Mouse (Mus musculus) frontal cortex, adult (tissue): ENCODE measurements at regions not wholly inside any gene's neighbourhood (a gene's known extent, or its start where the extent isn't known, plus 50 kb on each side); places are given as distances from the start of the nearest gene placed in this dataset.

Experiments
- ATAC-seq: cut with Nextera tagmentation; 2 replicates; pipeline ENCODE4 v1.9.2; 2017; ENCODE audit warnings: mild to moderate bottlenecking, moderate library complexity, mixed read lengths; ENCODE audit not compliant: low TSS enrichment

DNA sequence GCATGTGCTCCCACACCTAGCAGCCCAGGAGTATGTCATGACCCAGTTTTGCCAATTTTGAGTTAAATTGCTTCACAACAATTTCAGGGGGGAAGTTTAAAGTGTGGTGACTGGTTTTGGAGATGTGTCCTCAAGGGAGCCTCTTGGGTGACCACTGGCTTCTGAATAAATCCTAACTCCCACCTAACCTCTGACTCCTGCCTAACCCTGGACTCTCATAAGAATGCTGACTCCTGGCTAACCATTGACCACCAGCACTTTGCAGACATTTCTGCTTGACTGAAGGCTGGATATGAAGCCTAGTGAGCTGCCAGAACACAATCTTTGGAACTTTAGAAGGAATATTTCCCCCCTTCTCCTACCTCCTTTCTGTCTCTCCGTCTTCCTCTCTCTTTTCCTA lies 133.3 kb upstream of the Tmpo start:
- no peak for ATAC-seq

DNA sequence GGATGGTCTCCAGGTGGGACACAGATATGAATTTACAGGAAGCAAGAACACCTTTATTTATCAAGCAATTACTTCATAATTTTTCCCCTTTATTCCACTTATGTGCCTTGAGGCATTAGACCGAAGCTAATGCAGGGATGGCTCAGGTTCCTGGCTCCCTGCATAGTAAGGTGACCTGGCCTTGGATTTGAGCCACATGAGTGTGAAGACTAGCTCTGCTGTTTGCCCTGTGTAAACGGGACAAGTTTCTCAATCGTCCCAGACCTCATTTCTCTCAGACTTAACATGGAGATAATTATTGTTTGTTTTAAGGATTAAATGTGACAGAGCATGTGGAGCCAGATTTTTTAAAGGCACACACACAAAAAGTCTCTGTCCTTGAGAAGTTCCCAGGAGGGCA lies 132.2 kb upstream of the Tmpo start:
- no peak for ATAC-seq

DNA sequence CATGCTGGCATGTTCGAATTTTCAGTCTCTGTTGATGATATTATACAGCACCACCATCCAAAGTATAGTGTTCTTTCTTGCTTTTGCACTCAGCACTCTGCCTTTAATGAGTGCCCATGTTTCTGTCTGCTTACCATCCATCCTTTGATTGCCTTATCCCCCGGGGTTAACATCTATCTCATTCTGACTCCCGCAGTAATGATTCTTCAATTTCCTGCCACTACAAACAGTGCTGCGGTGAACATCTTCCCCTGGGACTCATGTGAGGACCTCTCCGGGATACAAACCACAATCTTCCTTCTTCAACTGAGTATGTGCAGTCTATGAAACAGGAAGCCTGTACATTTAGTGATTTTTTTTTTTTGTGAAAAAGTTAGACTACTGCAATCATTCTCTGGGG lies 131.8 kb upstream of the Tmpo start:
- ATAC-seq, result no peak

DNA sequence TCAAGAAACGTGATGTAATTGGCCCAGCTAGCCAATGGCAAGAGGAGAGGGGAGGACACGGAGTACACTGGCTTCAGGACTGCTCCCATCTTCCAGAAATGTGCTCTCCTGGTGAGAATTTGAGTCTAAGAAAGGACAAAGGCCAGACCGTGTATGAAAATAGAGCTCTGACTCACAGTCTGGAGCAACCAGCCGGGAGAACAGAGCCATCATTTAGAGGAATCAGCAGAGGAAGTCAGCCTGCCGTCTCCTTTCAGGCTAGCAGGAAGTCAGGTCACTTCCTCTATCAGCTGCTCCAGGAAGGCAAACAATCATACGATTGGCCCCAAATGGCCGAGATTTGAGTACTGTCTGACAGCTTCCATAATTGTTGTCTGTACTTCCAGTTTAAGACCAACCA lies 119.0 kb upstream of the Tmpo start:
- no peak for ATAC-seq

DNA sequence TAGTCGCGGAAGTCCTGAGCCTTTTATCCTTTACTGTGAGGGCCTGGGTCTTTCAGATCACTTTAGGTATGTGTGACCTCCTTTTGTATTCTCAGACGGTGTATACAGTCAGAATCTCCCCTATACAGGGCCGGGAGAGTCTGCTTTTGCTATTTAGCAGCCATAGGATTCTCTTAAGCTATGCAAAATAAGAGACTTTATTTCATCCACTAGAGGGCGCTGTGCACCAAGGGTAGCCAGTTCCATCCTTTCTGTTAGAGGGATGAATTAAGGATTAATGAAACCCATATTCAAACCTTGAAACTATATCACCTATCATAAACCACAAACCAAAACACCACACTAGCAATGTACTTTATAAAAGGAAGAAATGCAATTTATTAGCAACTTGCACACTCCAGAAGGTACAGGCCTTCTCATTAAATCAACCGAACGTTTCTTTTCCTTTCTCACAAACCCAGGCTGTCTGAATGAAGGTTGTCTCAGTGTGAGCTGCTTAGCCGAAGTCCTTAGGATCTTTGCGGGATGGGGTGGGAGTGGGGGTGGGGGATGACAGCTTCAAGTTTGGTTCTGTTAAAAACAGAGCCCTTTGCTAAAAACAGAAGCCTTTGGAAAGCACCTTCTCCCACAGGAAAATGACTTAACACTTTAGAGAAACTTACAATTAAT lies 116.8 kb upstream of the Tmpo start:
- ATAC-seq, result peak; percentile 89

DNA sequence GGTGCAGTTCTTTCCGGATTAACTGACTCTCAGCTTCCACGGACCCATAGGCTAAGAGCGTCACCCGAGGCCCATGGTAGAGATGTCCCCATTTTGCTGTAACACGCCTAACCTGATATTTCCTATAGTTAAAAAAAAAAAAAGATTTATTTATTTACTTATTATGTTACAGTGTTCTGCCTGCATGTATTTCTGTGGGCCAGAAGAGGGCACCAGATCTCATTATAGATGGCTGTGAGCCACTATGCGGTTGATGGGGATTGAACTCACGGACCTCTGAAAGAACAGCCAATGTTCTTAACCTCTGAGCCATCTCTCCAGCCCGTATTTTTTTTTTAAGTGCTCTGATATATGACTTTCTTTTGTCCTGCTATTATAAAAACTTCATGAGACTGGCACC lies 114.2 kb upstream of the Tmpo start:
- ATAC-seq, result no peak

DNA sequence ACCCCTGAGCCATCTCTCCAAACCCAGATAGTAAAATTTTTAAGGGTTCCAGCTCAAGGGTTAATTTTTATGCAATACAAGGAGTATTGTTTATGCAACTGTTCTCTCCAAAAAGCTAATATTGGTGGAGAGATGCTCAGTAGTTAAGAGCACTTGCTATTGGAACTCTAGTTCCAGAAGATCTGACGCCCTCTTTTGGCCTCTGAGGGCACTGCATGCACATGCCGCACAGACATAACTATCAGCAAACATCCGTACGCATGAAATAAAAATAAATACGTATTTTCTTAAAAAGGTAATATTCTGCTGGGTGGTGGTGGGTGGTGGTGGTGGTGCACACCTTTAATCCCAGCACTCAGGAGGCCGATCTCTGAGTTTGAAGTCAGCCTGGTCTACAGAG lies 112.1 kb upstream of the Tmpo start:
- ATAC-seq, result no peak

DNA sequence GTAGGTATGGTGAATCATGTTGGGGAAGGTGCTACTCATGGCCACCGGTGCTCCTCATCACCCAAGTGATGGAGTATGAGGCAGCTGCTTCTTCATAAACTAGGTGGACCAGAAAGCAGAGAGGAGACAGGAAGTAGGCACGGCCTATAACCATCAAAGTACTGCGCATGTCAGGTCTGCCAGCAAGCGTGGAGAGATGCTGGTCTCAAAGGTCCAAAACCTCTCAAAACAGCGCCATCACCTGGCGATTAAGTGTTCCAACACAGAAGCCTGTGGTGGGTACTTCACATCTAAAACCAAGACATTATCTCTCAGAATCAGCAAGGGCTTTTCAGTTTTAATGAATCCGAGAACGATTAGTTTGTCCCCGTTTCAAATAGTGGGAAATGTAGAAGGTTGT lies 103.1 kb upstream of the Tmpo start:
- no peak for ATAC-seq

DNA sequence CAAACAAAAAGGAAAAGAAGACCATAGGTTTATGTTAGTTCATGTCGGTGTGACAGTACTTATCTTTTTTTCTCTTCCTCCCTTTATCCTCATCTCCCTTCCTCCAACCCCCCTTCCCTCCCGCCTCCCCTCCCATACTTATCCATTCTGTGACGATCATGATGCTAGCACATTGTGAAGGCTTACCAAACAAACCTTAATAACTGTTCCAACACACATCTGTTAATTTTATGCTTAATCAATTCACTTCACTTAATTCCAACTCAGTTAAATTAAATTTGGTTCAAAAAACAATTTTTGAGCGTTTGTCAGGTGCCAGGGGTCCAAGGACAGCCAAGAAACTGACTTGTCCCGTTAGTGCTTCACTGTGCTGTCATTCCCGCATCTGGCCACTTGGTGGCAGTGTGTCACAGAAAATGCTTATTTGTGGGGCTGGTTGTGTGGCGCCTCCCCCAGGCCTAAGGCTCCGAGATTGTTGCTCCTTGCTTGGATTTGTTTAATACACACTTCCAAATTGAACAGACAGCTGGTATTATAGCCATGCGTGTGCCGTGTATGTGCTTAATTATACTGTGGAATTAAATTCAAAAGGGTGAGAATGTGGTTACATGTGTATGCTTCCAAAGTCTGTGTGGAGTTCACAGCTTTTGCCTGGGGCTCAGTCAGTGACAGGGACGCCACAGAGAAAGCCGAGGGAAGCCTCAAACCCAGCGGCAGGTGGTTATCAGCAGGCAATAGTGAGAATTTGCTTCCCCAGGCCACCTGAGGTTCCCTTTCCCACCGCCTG lies 90.0 kb upstream of the Tmpo start:
- ATAC-seq, result peak; percentile 95

DNA sequence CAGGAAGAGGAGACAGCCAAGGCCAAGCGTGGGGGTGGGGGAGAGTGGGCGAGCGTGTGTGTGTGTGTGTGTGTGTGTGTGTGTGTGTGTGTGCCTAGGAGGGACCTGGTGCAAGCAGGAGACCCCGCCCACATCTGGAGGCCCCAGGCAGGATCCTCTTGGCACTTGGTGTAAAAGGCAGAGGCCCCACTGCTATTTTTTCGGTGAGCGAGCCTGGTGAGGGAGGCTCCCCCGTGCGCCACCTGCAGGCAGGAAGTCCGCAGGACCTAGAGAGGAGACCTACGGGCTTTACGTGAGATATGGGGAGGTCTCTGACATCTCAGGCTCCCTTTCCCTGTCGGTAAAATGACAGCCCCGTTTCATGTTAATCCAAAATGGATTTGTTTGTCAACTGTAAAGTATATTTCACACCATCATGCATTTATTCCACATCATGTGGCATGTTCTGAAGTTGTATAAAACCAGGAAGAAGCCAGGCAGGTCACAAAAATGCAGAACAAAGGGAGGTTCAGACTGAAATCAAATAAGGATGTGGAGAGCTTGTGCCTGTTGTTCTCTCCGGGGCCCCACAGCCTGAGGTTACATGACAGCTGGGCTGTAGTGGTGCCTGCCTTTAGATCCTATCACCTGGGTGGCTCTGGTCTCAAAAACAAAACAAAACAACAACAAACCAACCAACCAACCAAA lies 89.3 kb upstream of the Tmpo start:
- peak; percentile 45; the same call in 1 of the 2 replicates for ATAC-seq

DNA sequence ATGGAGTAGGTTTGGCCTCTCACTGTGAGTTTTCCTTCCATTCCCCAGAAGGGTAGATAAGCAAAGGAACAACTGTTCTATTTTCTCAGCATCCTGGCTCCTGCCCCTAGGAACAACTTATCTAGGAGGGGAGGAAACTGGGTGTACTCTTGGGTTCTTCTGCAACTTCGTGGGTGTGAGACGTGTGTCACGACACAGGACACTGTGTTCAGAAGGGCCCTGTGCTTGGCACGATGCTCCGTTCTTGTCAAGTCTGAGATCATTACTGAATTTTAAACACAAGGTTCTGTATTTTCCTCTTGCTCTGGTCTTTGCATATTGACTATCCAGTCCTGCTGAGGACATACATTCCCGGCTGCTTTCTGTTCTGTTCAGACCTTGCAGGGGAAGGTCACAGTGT lies 86.8 kb upstream of the Tmpo start:
- ATAC-seq, result no peak

DNA sequence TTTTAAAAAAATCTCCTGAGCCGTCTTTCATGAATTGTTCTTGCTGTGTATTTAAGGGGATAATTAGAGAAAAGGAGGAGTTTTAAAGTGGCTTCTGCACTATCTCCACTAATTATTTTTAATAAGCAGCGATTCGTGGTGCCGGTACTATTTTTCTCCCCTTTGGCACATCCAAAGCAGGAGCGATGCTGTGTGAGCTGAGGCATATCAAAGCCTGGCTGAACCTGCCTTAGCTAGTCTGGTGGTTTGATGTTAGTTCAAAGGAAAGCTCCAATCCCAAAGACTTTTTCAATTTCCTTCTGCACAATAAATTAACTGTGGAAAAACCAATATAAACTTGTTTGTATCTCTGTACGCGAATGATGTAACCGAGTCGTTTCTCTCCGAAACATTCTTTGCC lies 79.3 kb upstream of the Tmpo start:
- ATAC-seq, result no peak

DNA sequence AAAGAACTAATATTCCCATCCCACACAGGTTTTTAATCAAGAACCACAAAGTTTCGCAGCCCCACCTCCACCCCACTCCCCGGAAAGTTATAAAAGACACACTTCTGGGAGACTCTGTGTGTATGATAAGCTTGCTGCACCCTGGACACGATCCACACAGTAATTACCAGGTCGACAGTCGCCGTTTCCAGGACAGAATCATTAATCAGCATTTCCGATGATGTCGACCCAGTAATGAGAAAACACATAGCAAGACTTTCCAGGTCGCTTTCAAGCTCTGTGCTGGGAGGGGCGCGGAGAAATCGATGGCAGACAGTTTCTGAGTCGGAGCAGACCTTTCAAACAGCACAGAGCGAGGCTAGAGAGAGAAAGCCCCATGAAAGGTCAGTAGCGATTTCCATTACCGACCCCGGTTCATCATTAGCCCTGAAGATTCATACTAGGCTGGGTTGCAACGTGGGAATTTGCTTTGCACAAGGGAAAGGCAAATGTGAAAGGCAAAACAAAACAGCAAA lies 68.6 kb upstream of the Tmpo start:
- ATAC-seq, result no peak

DNA sequence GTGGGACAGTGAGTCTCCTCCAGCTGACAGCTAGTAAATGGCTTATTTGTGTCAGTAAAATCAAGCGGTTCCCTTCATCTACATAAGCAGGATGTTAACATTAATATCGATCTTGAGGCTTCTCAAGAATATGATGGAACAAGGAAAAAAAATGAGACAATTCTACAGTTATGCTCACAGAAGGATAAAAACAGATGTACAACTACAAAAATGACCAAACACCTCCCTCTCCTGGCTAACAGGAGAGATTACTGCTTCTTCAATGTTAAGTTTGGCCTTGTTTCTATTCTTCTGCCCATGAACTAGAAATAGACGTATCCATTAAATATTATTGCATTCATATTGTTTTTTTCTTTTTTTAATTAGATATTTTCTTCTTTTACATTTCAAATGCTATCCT lies 63.2 kb upstream of the Tmpo start:
- ATAC-seq, result peak; percentile 82

DNA sequence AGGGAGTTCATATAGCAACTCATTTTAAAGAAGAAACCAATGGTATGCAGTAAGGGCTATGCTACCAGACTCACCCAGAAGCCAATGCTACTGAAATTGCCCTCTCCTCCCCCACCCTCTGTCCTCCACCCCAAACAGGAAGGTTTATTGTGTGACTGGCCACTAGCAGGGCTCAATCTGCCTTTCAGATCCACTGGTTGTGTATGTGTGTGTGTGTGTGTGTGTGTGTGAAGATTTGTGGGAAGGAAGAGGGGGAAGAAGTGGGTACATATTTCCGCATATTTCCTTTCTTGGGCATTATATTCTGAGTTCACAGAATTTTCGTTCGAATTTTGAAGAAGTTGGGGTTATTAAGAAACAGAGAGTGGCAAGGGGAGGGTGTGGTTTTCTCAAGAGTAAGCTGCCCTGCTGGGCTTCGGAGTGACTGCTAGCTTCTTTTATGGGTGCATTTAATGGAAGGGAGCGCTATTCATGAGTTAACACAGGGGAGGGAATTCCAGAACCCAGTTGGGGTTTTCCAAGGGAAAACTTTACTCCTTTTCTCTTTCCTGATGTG lies 61.5 kb upstream of the Tmpo start:
- no peak for ATAC-seq

DNA sequence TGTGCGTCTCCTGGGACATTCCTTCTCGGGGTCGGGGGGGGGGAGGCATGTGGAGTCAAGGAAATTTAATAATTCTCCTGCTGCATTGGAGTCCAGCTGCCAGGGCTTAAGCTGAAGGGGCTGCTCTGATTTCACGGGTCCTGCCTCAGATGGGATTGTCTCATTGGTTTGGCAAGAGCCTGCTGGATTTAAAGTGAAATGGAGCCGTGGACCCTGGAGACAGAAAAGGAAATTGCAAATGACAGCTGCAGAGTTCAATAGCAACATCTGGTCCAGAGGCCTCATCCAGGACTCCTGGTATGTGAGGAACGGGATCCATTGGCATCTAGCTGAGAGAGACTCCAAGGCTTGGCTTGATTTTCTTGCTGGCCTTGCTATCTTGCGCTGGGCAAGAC lies 60.5 kb upstream of the Tmpo start:
- no peak for ATAC-seq

DNA sequence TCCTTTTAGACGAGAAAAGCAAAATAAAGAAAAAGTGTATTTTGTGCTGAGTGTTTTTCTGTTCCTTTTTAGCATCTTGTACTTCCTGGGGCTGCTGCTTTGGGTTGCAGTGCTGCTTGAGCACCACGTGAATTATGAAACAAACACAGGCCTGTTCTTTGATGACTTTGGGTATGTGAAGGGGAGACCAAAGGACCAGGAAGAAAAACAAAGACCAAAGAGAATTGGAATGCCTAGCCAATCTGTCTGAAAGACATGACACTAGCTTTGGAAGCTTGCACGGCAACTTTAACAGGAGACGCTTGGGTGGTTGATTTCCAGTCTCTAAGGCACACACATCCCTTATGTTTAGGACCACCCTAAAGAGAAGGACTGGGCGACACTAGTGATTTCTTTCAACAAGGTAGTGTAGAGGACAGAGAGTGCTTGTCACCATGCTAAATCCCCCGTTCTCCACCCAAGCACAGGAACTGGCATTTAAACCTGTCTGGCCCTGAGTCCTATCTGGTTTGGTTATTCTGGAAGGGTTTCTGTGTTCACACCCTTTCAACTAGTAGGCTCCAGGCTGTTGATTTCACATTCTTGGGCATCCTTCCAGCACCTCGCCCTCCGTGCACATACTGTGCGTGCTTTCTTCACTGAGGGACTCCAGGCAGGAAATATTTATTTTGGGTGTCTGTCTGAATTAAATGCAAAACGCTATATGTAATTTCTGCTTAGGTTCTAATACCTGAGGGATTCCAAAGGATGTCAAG lies 59.9 kb upstream of the Tmpo start:
- ATAC-seq, result no peak

DNA sequence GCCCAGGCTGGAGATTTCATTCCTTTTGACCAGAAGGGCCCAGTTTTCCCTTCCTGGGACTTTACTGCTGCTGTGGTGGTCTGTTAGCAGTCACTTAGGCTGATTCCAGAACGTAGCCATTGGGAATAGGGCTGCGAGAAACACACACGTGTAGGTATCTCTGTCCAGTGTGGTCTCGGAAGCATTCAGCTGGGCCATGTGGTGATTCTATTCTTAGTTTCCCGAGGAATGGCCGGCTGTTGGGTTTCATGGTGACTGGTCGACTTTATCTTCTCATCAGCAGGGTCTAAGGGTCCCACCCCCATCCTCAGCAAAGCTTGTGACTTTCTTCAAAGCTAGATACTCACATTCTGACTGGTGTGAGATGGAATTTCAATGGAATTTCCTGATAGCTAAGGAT lies 59.2 kb upstream of the Tmpo start:
- ATAC-seq, result no peak

DNA sequence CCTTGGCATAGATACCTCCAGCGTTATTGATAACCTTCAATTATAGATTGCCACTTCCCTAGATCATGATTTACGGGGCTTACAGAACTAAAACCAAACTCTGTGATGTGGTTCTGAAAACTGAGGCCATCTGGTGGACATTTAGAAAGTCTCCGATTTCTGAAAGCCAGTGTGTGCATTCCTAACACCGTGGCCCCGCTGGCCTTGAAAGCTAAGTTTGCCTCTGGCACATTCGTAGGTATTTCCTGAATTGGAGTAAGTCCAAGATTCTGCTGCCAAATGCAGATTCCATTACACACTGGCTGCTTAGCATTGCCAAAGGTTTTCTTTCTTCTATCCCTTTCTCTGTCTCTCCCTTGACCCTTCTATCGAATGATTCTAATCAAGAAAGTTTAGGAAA lies 55.7 kb upstream of the Tmpo start:
- ATAC-seq, result peak; percentile 88

DNA sequence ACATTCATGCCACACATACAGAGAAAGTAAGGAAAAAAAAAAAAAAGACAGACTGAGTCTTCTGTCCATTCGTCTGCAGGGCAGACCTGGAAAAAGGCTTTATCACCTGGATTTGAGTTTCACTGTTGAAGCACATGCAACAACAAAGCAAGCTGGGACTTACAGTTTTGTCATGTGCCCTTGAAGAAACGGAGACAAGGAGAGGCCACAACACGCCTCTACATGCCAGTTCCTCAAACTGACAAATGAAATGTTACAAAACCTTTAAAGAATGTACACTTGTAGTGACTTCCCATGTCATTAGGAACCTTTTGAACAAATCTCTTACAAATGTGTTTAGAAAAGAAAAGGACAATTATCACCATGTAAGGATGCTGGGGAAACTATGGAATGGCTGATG lies 53.6 kb upstream of the Tmpo start:
- ATAC-seq, result no peak
